Mouse (Mus musculus) E14TG2a.4 (cell line): ENCODE measurements around the gene Schip1.

Source experiments
- CTCF ChIP-seq: conservative IDR thresholded peaks from 2 replicates; pipeline ENCODE4 v1.5.1; 2014; ENCODE audit warnings: low read length
- NANOG ChIP-seq: IDR thresholded peaks from 2 replicates; pipeline ENCODE4 v1.6.1; 2014; ENCODE audit warnings: borderline replicate concordance, low read length, mixed read lengths
- POU5F1 ChIP-seq: IDR thresholded peaks from 2 replicates; pipeline ENCODE4 v1.6.1; 2014; ENCODE audit warnings: low read length, borderline replicate concordance

- TF ChIP-seq CTCF (no peak), POU5F1 (no peak), NANOG (no peak)
These were observed 389.3 kb downstream of the Schip1 start for GRCm38 (mm10) chr3:68453719-68454455.
